Mouse (Mus musculus) CH12.LX (cell line): ENCODE measurements around the gene Camta1. TPM values are rescaled to one million over a fixed set of nuclear protein-coding genes. Genes with fewer than 3 reads are reported as not detected.
A peak's percentile ranks its signal among the peaks of the same experiment; 100 is the strongest.

ENCODE experiments used
- DNase-seq: peaks from one replicate; pipeline ENCODE4 v3.0.0-alpha.2; 2013; ENCODE audit errors: extremely low read depth
- H3K27ac ChIP-seq: 2 replicates; pipeline ENCODE4 v1.5.1; 2012; ENCODE audit warnings: low read depth, mild to moderate bottlenecking, control low read depth, moderate library complexity; ENCODE audit not compliant: insufficient read depth
- H3K27me3 ChIP-seq: replicated peaks from 2 replicates; pipeline ENCODE3; 2012; ENCODE audit warnings: inconsistent platforms
- H3K36me3 ChIP-seq, 2 experiments: replicated peaks in 1 of 2; 2 replicates each; pipeline versions ENCODE3 to v1.6.1; 2012; ENCODE audit warnings: inconsistent platforms in 1 of 2, low read length in 1 of 2, mild to moderate bottlenecking in 1 of 2, mixed read lengths in 1 of 2, moderate library complexity in 1 of 2; ENCODE audit not compliant: control insufficient read depth in 1 of 2, insufficient read depth in 1 of 2
- H3K4me1 ChIP-seq, 2 experiments: 2 replicates each; pipeline ENCODE4 v1.6.1; 2012; ENCODE audit warnings: inconsistent platforms in 1 of 2, moderate library complexity in 1 of 2; ENCODE audit not compliant: insufficient read depth in 2 of 2, control insufficient read depth in 1 of 2
- H3K4me2 ChIP-seq: 2 replicates; pipeline ENCODE4 v1.6.1; 2012; ENCODE audit warnings: low read depth, mild to moderate bottlenecking, control low read depth; ENCODE audit not compliant: poor library complexity, insufficient read depth, severe bottlenecking
- H3K4me3 ChIP-seq, 3 experiments: fragments of 150-350 bp in 1 of 3; sonication (generic) in 1 of 3; replicated peaks in 1 of 3; 2 replicates each; pipeline versions ENCODE3 to v1.5.1; 2011 to 2012; ENCODE audit warnings: low read depth in 2 of 3, low read length in 2 of 3, mild to moderate bottlenecking in 2 of 3, moderate library complexity in 2 of 3, control low read depth in 1 of 3, improper control_type of control experiment in 1 of 3, inconsistent platforms in 1 of 3, mixed read lengths in 1 of 3; ENCODE audit not compliant: poor library complexity in 1 of 3
- H3K79me2 ChIP-seq: replicated peaks from 2 replicates; pipeline ENCODE4 v1.6.1; 2012; ENCODE audit warnings: mild to moderate bottlenecking, moderate library complexity; ENCODE audit not compliant: control insufficient read depth, poor library complexity, insufficient read depth, severe bottlenecking; ENCODE audit errors: extremely low read depth
- H3K9ac ChIP-seq: 2 replicates; pipeline ENCODE4 v1.6.1; 2012; ENCODE audit warnings: low read depth, mild to moderate bottlenecking, control low read depth, moderate library complexity; ENCODE audit not compliant: insufficient read depth
- H3K9me3 ChIP-seq: replicated peaks from 2 replicates; pipeline ENCODE3; 2012; ENCODE audit warnings: low read length, inconsistent platforms, mixed read lengths
- CHD1 ChIP-seq: IDR thresholded peaks from 2 replicates; pipeline ENCODE4 v1.6.1; 2012; ENCODE audit warnings: low read depth, low read length, improper control_type of control experiment, inconsistent platforms
- CHD2 ChIP-seq: IDR thresholded peaks from 2 replicates; pipeline ENCODE4 v1.6.1; 2011; ENCODE audit warnings: low read length, improper control_type of control experiment
- ELF1 ChIP-seq: IDR thresholded peaks from 2 replicates; pipeline ENCODE4 v1.6.1; 2014; ENCODE audit warnings: low read depth, mild to moderate bottlenecking, inconsistent platforms, low read length, improper control_type of control experiment
- JUND ChIP-seq: conservative IDR thresholded peaks from 2 replicates; pipeline ENCODE4 v1.6.1; 2011; ENCODE audit warnings: low read depth, low read length, improper control_type of control experiment
- KAT2A ChIP-seq: IDR thresholded peaks from 2 replicates; pipeline ENCODE4 v1.6.1; 2012; ENCODE audit warnings: low read length, improper control_type of control experiment, inconsistent platforms; ENCODE audit not compliant: insufficient replicate concordance
- MAX ChIP-seq: IDR thresholded peaks from 2 replicates; pipeline ENCODE4 v1.6.1; 2011; ENCODE audit warnings: low read length, improper control_type of control experiment
- NELFE ChIP-seq: IDR thresholded peaks from 2 replicates; pipeline ENCODE4 v1.6.1; 2011; ENCODE audit warnings: low read depth, low read length, improper control_type of control experiment
- POLR2AphosphoS2 ChIP-seq: IDR thresholded peaks from 2 replicates; pipeline ENCODE4 v1.6.1; 2011; ENCODE audit warnings: low read depth, low read length, improper control_type of control experiment
- RAD21 ChIP-seq: IDR thresholded peaks from 2 replicates; pipeline ENCODE4 v1.6.1; 2011; ENCODE audit warnings: low read depth, mild to moderate bottlenecking, low read length, improper control_type of control experiment, moderate library complexity
- TCF12 ChIP-seq: IDR thresholded peaks from 2 replicates; pipeline ENCODE4 v1.6.1; 2014; ENCODE audit warnings: low read depth, mild to moderate bottlenecking, inconsistent platforms, low read length, improper control_type of control experiment
- ZC3H11A ChIP-seq: IDR thresholded peaks from 2 replicates; pipeline ENCODE4 v1.6.1; 2012; ENCODE audit warnings: low read depth, mild to moderate bottlenecking, inconsistent platforms, low read length, improper control_type of control experiment
- ZKSCAN1 ChIP-seq: IDR thresholded peaks from 2 replicates; pipeline ENCODE4 v1.6.1; 2012; ENCODE audit warnings: low read depth, inconsistent platforms, low read length, improper control_type of control experiment, borderline replicate concordance
- dilution Hi-C: fragments of 300-500 bp; cut with MboI; formaldehyde crosslinking; loops from 2 replicates; pipeline ENCODE4 v1.14.3; 2020; ENCODE audit warnings: low sequenced_read_pairs; ENCODE audit not compliant: extremely low pct_unique_long_range_greater_than_20kb, extremely low pct_ligation_motif_present
- in situ Hi-C: fragments of 300-500 bp; cut with MboI; formaldehyde crosslinking; loops from 3 replicates; pipeline ENCODE4 v1.14.3; 2019; ENCODE audit warnings: low sequenced_read_pairs, low pct_ligation_motif_present, low pct_unique_long_range_greater_than_20kb, mixed read lengths
- polyA plus RNA-seq: library from polyadenylated mRNA; unstranded; fragments of >175 nt; gene quantifications from 2 replicates; pipeline ENCODE4 v1.2.1, GENCODE M21; 2012; ENCODE audit warnings: low read depth; ENCODE audit not compliant: insufficient read length
- total RNA-seq, 2 experiments: library from RNA; depleted of rRNA; stranded (reverse); fragments of 300-350 nt in 1 of 2; fragments of >200 nt in 1 of 2; gene quantifications; 2 replicates each; pipeline ENCODE4 v1.2.3; 2012 to 2014

Gene Camta1
- total and polyA plus RNA-seq, 3 experiments: 9.9 to 32.5 (median 15.3) TPM

DNA sequence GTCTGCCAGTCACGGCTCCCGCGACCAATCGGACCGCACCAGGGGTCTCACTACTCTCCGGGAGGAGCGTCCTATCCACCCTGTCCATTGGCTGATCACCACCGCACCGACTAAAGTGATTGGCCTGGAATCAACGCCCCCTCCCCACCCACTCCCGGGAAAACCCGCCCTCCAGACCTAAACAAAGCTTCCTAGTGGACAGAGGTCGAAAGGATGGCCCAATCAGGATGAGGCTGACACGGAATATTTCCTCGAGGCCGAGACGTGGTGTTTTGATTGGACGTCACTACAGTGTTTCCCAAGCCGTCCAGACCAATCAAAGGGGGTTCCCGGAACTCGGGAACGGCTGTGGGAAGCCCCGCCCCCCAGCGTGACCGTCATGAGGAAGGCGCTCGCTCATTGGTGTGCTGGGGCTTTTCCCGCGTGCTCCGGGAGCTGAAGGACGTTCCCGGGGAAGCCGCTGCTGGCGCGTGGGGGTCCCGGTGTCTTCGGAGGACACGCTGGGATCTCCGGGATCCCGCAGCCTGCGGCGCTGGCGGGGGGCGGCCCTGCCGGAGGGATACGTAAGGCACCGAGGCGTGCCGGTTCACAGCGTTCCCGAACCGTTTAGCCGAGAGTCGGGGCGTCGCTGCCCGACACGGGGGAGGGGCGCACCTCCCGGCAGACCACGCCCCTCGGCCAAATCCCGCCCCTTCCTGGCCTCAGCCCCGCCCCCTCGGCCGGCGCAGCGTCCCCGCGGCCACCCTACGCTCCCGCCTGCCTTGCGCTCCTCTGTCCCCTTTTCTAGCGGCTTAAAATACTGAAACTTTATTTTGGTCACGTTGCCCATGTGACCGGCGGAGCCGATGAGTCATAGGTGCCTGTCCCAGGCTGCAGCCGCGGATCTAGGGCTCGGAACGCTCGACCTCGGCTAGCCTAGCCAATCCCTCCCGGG is at the start of gene Camta1 (continued):
- peak; percentile 62 for TF ChIP-seq MAX

GRCm38 (mm10) chr4:151908809-151909208 is 47.1 kb upstream of the Camta1 start:
- no peak for TF ChIP-seq POLR2AphosphoS2
- TF ChIP-seq ZKSCAN1: no peak
- no peak for TF ChIP-seq TCF12
- TF ChIP-seq JUND: no peak
- no peak for TF ChIP-seq NELFE
- no peak for TF ChIP-seq ZC3H11A
- TF ChIP-seq, all 38 proteins: peak for 0
- Histone ChIP-seq H3K79me2 (no peaks in the 10 kb centered on the region), H3K4me3 (no peak overlapping the region), H3K36me3 (no peaks in the 10 kb centered on the region), H3K9me3 (no peaks in the 10 kb centered on the region), H3K27me3 (peaks cover 45% of the 10 kb centered on the region), H3K4me1 (no peaks in the 10 kb centered on the region), H3K9ac (no peak overlapping the region), H3K27ac (no peak overlapping the region), H3K4me2 (no peak overlapping the region)
- no peak for DNase-seq
- in situ Hi-C loops: no loop called here
- dilution Hi-C loops: no loop called here

GRCm38 (mm10) chr4:151907577-151908343 is 46.1 kb upstream of the Camta1 start:
- DNase-seq: no peak
- H3K27ac ChIP-seq: no peak overlapping the region
- no peak overlapping the region for H3K4me2 ChIP-seq
- no peaks in the 10 kb centered on the region for H3K79me2 ChIP-seq
- no peaks in the 10 kb centered on the region for H3K4me1 ChIP-seq
- no peak overlapping the region for H3K9ac ChIP-seq
- no peak overlapping the region for H3K4me3 ChIP-seq
- dilution Hi-C loops: no loop called here
- H3K36me3 ChIP-seq: no peaks in the 10 kb centered on the region
- peaks cover 51% of the 10 kb centered on the region for H3K27me3 ChIP-seq
- no peaks in the 10 kb centered on the region for H3K9me3 ChIP-seq
- TF ChIP-seq ELF1: no peak
- TF ChIP-seq KAT2A: no peak
- TF ChIP-seq CHD2: no peak
- no peak for TF ChIP-seq CHD1
- TF ChIP-seq RAD21: no peak
- in situ Hi-C loops: no loop called here
